Mouse (Mus musculus): Measurements from ENCODE around the gene Dnajc1. TPM values are rescaled to one million over a fixed set of nuclear protein-coding genes. Genes with fewer than 3 reads are reported as not detected.

The Dnajc1 gene
- polyA plus RNA-seq, 1 experiment from 2014 or later: 21.2 TPM

DNA sequence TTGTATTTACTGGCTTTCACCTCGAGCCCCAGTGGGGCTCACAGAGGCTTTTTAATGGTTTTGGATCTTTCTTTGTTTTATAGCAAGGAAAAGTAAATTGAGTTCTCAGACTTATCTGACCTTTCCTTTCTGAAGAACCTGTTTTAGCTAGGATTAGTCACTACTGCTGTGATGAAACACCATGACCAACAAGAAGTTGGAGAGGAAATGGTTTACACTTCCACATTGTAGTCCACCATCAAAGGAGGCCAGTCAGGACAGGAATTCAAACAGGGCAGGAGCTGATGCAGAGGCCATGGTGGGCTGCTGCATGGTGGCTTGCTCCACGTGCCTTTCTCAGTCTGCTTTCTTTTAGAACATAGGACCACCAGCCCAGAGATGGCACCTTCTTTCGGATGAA is 216.4 kb downstream of the Dnajc1 start:
- Histone ChIP-seq H3K9ac (no peak overlapping the region), H3K4me2 (no peak overlapping the region), H3K27me3 (replicated peaks) (no peaks in the 10 kb centered on the region), H3K27ac (no peak overlapping the region), H3K4me1 (no peaks in the 10 kb centered on the region), H3K9me3 (no peaks in the 10 kb centered on the region), H3K36me3 (replicated peaks) (peaks cover 4% of the 10 kb centered on the region; the same call in 1 of the 2 replicates), H3K4me3 (no peak overlapping the region)
- 90% methylated on average over 3 of the region's 3 CpGs for WGBS
- ATAC-seq (replicated peaks): no peak

DNA sequence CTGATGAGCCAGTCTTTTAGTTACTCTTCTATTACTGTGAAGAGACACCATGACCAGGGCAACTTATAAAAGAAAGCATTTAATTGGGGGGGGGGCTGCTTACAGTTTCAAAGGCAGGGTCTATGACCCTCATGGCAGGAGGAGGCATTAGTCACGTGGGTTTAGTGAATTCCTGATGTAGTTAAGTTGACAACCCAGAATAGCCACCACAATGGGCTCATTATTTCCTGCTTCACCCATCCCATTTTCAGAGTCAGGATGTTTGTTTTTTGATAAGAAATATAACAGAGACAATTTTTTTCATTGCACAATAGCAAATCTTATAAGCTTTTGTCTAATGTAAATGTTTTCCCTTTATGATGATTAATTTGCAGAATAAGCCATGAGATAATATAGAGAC is 217.4 kb downstream of the Dnajc1 start:
- Histone ChIP-seq H3K4me1 (no peaks in the 10 kb centered on the region), H3K9me3 (no peaks in the 10 kb centered on the region), H3K36me3 (replicated peaks) (peaks cover 4% of the 10 kb centered on the region; the same call in 1 of the 2 replicates), H3K4me2 (no peak overlapping the region), H3K9ac (no peak overlapping the region), H3K27me3 (replicated peaks) (no peaks in the 10 kb centered on the region), H3K4me3 (no peak overlapping the region), H3K27ac (no peak overlapping the region)
- WGBS: 44% methylated on average over 1 of the region's 1 CpGs
- ATAC-seq (replicated peaks): no peak

DNA sequence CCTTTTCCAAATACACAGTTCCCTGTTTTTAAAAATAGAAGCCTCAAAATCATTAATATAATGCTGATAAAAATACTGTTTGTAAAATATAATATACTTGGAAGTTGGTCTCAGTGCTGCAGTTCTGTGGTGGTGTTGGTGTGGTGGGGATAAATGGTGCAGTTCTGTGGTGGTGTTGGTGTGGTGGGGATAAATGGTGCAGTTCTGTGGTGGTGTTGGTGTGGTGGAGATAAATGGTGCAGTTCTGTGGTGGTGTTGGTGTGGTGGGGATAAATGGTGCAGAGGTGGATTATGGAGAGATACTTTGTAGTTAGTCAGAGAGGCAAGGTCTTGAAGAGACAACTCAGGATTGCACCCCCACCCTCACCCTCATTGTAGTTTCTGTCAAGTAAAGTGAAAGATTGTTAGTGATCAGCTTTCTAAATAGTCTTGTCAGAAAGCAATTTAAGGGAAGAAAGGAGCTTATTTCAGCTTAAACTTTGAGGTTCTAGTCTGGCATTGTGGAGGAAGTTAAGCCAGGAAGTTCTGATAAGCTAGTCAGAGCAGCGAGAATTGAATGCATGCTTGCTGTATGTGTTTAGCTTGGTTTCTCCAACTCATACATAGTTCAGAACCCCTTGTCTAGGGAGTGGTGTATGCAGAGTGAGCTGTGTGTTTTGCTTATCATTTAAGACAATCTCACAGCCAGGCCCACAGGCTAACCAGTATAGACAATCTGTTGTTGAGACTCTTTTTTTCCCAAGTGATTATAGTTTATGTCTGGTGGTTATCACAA is 223.3 kb downstream of the Dnajc1 start:
- WGBS: 72% methylated on average over 1 of the region's 1 CpGs

DNA sequence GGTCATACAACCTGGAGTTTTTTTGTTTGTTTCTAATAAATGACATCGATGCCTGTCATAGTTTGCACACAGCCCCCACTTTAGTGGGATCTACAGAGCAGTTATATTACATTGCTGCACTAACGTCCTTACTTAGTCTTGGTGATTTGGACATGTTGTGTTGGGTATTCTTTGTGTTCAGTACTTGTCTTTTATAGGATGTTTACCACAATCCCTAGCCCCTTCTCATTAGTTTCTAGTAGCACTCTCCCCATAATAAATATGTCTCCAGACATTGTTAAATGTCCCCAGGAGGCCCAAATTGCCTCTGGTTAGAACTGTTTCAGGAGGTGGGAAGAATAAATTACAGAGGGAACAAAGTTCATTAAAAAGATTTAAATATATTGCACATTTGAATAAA is 227.1 kb downstream of the Dnajc1 start:
- no peaks in the 10 kb centered on the region for H3K27me3 ChIP-seq (replicated peaks)
- no peak overlapping the region for H3K27ac ChIP-seq
- H3K4me1 ChIP-seq: 0 out of 2 replicates have a peak, but pooled peaks cover 3% of the 10 kb centered on the region
- no peaks in the 10 kb centered on the region for H3K9me3 ChIP-seq
- peaks cover 6% of the 10 kb centered on the region; the same call in 1 of the 2 replicates for H3K36me3 ChIP-seq (replicated peaks)
- no peak overlapping the region for H3K4me2 ChIP-seq
- WGBS: 79% methylated on average over 2 of the region's 2 CpGs
- ATAC-seq (replicated peaks): no peak
- H3K4me3 ChIP-seq: no peak overlapping the region
- no peak overlapping the region for H3K9ac ChIP-seq

More for the DNA sequence above, 223.3 kb downstream of the Dnajc1 start:
- H3K9me3 ChIP-seq: no peaks in the 10 kb centered on the region
- no peaks in the 10 kb centered on the region for H3K27me3 ChIP-seq (replicated peaks)
- ATAC-seq (replicated peaks): no peak
- H3K36me3 ChIP-seq (replicated peaks): no peaks in the 10 kb centered on the region; the same call in 1 of the 2 replicates
- H3K9ac ChIP-seq: no peak overlapping the region
- H3K4me2 ChIP-seq: no peak overlapping the region
- no peak overlapping the region for H3K27ac ChIP-seq
- 0 out of 2 replicates have a peak, but pooled peaks cover 3% of the 10 kb centered on the region for H3K4me1 ChIP-seq
- no peak overlapping the region for H3K4me3 ChIP-seq

DNA sequence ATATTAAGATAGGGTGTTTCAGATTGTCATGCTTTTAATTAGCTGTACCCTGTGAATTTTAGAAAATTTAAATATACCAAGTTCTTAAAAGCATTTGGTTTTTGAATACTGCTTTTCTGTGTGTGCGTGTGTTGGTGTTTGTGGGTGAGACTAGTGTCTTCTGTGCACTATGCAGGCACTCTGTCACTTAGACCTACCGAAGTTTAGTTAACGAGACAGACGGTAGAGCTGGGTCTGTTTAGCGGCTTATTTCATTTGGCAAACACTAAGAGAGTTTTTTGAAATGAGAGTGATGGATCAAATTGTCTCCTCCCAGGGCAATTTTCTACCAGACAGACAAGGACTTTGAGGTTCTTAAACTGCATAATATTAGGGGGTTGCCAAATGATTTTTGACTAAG is 231.6 kb downstream of the Dnajc1 start:
- no peak overlapping the region for H3K4me3 ChIP-seq
- 76% methylated on average over 5 of the region's 5 CpGs for WGBS
- 0 out of 2 replicates have a peak, but pooled peaks cover 3% of the 10 kb centered on the region for H3K4me1 ChIP-seq
- peaks cover 9% of the 10 kb centered on the region; the same call in 1 of the 2 replicates for H3K36me3 ChIP-seq (replicated peaks)
- H3K27me3 ChIP-seq (replicated peaks): no peaks in the 10 kb centered on the region
- H3K4me2 ChIP-seq: no peak overlapping the region
- H3K9me3 ChIP-seq: no peaks in the 10 kb centered on the region
- no peak for ATAC-seq (replicated peaks)
- H3K27ac ChIP-seq: no peak overlapping the region
- H3K9ac ChIP-seq: no peak overlapping the region

DNA sequence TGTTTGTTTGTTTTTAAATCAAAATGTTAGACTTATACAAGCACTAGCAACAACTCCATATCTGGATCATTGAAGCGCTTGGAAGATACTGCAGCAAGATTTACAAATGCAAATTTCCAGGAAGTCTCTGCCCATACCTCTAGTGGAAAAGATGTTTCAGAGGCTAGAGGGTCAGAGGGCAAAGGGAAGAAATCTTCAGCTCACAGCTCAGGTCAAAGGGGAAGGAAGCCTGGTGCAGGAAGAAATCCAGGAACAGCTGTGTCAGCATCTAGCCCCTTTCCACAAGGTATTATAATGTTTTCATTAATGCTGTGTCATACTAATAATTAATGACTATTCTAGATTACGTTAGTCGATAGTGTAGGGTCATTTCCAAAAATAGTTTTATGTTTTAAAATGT is 233.2 kb downstream of the Dnajc1 start:
- no peaks in the 10 kb centered on the region for H3K9me3 ChIP-seq
- no peak overlapping the region for H3K4me3 ChIP-seq
- no peak overlapping the region for H3K9ac ChIP-seq
- H3K36me3 ChIP-seq (replicated peaks): peaks cover 9% of the 10 kb centered on the region; the same call in 1 of the 2 replicates
- no peaks in the 10 kb centered on the region for H3K4me1 ChIP-seq
- H3K27me3 ChIP-seq (replicated peaks): no peaks in the 10 kb centered on the region
- WGBS: 89% methylated on average over 3 of the region's 3 CpGs
- no peak overlapping the region for H3K4me2 ChIP-seq
- no peak for ATAC-seq (replicated peaks)
- no peak overlapping the region for H3K27ac ChIP-seq

DNA sequence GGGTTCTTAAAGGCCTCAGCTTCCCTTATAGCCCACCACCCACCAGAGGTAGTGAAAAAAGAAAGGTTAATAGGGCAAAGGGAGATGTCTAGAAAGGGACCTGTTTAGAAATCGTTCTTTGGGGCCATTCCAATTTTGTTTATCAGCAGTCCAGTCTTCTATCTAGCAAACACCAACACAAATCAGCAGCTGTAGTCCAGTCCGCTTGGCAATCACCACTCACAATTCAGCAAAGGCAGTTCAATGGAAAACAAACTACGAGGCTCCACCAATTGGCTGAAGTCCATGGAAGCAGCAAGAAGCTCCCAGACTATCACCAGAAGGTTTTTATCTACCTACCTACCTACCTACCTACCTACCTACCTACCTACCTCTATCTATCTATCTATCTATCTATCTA is 236.5 kb downstream of the Dnajc1 start:
- ATAC-seq (replicated peaks): no peak
- WGBS: 92% methylated on average over 3 of the region's 3 CpGs
- H3K4me1 ChIP-seq: no peaks in the 10 kb centered on the region
- H3K4me2 ChIP-seq: no peak overlapping the region
- H3K9ac ChIP-seq: no peak overlapping the region
- H3K36me3 ChIP-seq (replicated peaks): peaks cover 3% of the 10 kb centered on the region; the same call in 1 of the 2 replicates
- H3K9me3 ChIP-seq: no peaks in the 10 kb centered on the region
- H3K27me3 ChIP-seq (replicated peaks): no peaks in the 10 kb centered on the region
- H3K4me3 ChIP-seq: no peak overlapping the region
- no peak overlapping the region for H3K27ac ChIP-seq
